Comparison of ENCODE assay signal across 19 mouse cellular contexts in the genomic region with DNA sequence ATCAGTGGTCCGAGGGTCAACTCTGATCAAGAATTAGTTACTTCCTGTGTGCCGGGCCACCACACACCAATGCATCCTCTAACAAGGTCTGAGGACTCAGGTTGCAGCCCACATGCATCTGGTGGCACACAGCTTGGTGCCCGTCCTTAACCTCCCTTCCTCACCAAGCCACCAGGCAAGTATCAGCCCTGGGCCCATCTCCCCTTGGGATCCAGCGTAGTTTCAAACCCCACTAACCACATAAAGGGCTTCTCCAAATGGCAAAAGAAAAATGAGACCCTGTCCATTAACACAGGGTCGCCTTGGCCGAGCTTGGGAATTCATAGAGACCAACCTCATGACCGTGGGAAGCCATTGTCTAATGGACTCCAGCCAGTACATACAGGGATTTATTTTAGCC. TPM values are rescaled to one million over a fixed set of nuclear protein-coding genes. Genes with fewer than 3 reads are reported as not detected.
DNase-seq lines count a peak whose midpoint lies in the region; ATAC-seq and TF ChIP-seq lines count a peak whose summit lies in the region.
"Had no signal": no experiment of that assay in that cellular context is flagged by ENCODE, and none has a peak within 500 bp of the region (broad histone marks: within the 10 kb centered on the region; RNA-seq: fewer than 3 reads in every experiment).

No protein-coding gene starts in this region.

- no peak overlapping the region for H3K9ac ChIP-seq in kidney, embryonic 14.5 days (ENCODE audit: low read depth, low read length)
- H3K9ac ChIP-seq in lung, embryonic 15.5 days, result no peak overlapping the region
- no peak overlapping the region for H3K9ac ChIP-seq in stomach, postnatal 0 days (ENCODE audit: low read length)
- H3K9ac ChIP-seq: hindbrain, embryonic 15.5 days; limb, embryonic 12.5 days; liver, embryonic 13.5 days; neural tube, embryonic 15.5 days had no signal

- no peak overlapping the region for H3K4me3 ChIP-seq in heart, embryonic 10.5 days
- H3K4me3 ChIP-seq in kidney, embryonic 14.5 days (ENCODE audit: low read length), result no peak overlapping the region
- no peak overlapping the region for H3K4me3 ChIP-seq in lung, embryonic 15.5 days
- no peak overlapping the region for H3K4me3 ChIP-seq in stomach, postnatal 0 days (ENCODE audit: low read depth, low read length)
- H3K4me3 ChIP-seq: hindbrain, embryonic 15.5 days; limb, embryonic 12.5 days; liver, embryonic 13.5 days; neural tube, embryonic 15.5 days had no signal

- H3K27ac ChIP-seq in heart, embryonic 10.5 days, result 0 out of 2 replicates have a peak overlapping the region, but pooled peaks have one; percentile 4
- peak overlapping the region; percentile 78; the same call in 1 of the 2 replicates for H3K27ac ChIP-seq in kidney, embryonic 14.5 days (ENCODE audit: low read depth, low read length)
- peak overlapping the region; percentile 53 for H3K27ac ChIP-seq in lung, embryonic 15.5 days
- 0 out of 2 replicates have a peak overlapping the region, but pooled peaks have one; percentile 24 for H3K27ac ChIP-seq in stomach, postnatal 0 days (replicated peaks)
- H3K27ac ChIP-seq: hindbrain, embryonic 15.5 days; limb, embryonic 12.5 days; liver, embryonic 13.5 days; neural tube, embryonic 15.5 days had no signal

- no peaks in the 10 kb centered on the region for H3K27me3 ChIP-seq in heart, embryonic 10.5 days (ENCODE audit: insufficient read depth, poor library complexity, severe bottlenecking)
- no peaks in the 10 kb centered on the region for H3K27me3 ChIP-seq in kidney, embryonic 14.5 days (ENCODE audit: control insufficient read depth, insufficient read depth, low read length)
- H3K27me3 ChIP-seq in lung, embryonic 15.5 days, result no peaks in the 10 kb centered on the region
- H3K27me3 ChIP-seq in stomach, postnatal 0 days (ENCODE audit: control insufficient read depth, insufficient read depth, low read length), result no peaks in the 10 kb centered on the region
- H3K27me3 ChIP-seq: hindbrain, embryonic 15.5 days; limb, embryonic 12.5 days; liver, embryonic 13.5 days; neural tube, embryonic 15.5 days had no signal

- no peak for DNase-seq in heart, embryonic 10.5 days (ENCODE audit: low spot score)
- DNase-seq in heart, postnatal 10 days, result no peak
- DNase-seq in kidney, postnatal 14 days, result no peak
- DNase-seq in lung, postnatal 36 days, result no peak
- no peak for DNase-seq in stomach, postnatal 0 days (ENCODE audit: low spot score)
- DNase-seq: adrenal gland, postnatal 14 days; cerebellum, adult 11-12 months; cerebellum, postnatal 14 days; embryo, embryonic 11 days; kidney, adult 18-20 months; liver, embryonic 13.5 days had no signal

- no peaks in the 10 kb centered on the region for H3K9me3 ChIP-seq in heart, embryonic 10.5 days
- no peaks in the 10 kb centered on the region for H3K9me3 ChIP-seq in kidney, embryonic 14.5 days (ENCODE audit: control insufficient read depth, low read length)
- no peaks in the 10 kb centered on the region for H3K9me3 ChIP-seq in lung, embryonic 15.5 days
- no peaks in the 10 kb centered on the region for H3K9me3 ChIP-seq in stomach, postnatal 0 days (ENCODE audit: control insufficient read depth, low read length)
- H3K9me3 ChIP-seq: hindbrain, embryonic 15.5 days; limb, embryonic 12.5 days; liver, embryonic 13.5 days; neural tube, embryonic 15.5 days had no signal

- ATAC-seq in kidney, embryonic 14.5 days (ENCODE audit: low FRiP score, low TSS enrichment), result peak; percentile 32; the same call in 1 of the 2 replicates
- ATAC-seq in lung, embryonic 15.5 days (ENCODE audit: borderline replicate concordance, extremely low read depth, low FRiP score, low TSS enrichment), result no peak
- no peak for ATAC-seq in stomach, postnatal 0 days (ENCODE audit: low FRiP score, low TSS enrichment)
- ATAC-seq: forebrain, embryonic 16.5 days; midbrain, embryonic 16.5 days had no signal

- H3K4me1 ChIP-seq in heart, embryonic 10.5 days, result peaks cover 77% of the 10 kb centered on the region
- H3K4me1 ChIP-seq in kidney, embryonic 14.5 days (ENCODE audit: control insufficient read depth, insufficient read depth, low read length), result peaks cover 66% of the 10 kb centered on the region
- peaks cover 79% of the 10 kb centered on the region for H3K4me1 ChIP-seq in lung, embryonic 15.5 days
- H3K4me1 ChIP-seq in stomach, postnatal 0 days (replicated peaks; ENCODE audit: control insufficient read depth, insufficient read depth), result no peaks in the 10 kb centered on the region

- no peak overlapping the region for H3K4me2 ChIP-seq in kidney, embryonic 14.5 days (replicated peaks; ENCODE audit: low read depth, low read length)
- no peak overlapping the region for H3K4me2 ChIP-seq in lung, embryonic 15.5 days
- no peak overlapping the region for H3K4me2 ChIP-seq in stomach, postnatal 0 days (replicated peaks; ENCODE audit: low read depth)
- H3K4me2 ChIP-seq: hindbrain, embryonic 15.5 days; limb, embryonic 12.5 days; liver, embryonic 13.5 days; neural tube, embryonic 15.5 days had no signal

- intact Hi-C loops in heart, postnatal 10 days (cut with DNase I), result no loop called here

- no peak for TF ChIP-seq CTCF in stomach, postnatal 0 days (IDR thresholded peaks at IDR 0.05; ENCODE audit: low read depth)

- TF ChIP-seq EP300 in stomach, postnatal 0 days (optimal IDR thresholded peaks at IDR 0.05), result no peak

- 76% methylated on average over 7 of the region's 7 CpGs for WGBS in heart, embryonic 10.5 days
- WGBS in kidney, embryonic 14.5 days, result 33% methylated on average over 7 of the region's 7 CpGs
- 69% methylated on average over 7 of the region's 7 CpGs for WGBS in lung, embryonic 15.5 days
- 75% methylated on average over 7 of the region's 7 CpGs for WGBS in stomach, postnatal 0 days

- no peaks in the 10 kb centered on the region for H3K36me3 ChIP-seq in heart, embryonic 10.5 days
- no peaks in the 10 kb centered on the region for H3K36me3 ChIP-seq in kidney, embryonic 14.5 days (ENCODE audit: control insufficient read depth, insufficient read depth, low read length)
- no peaks in the 10 kb centered on the region for H3K36me3 ChIP-seq in lung, embryonic 15.5 days
- H3K36me3 ChIP-seq in stomach, postnatal 0 days (ENCODE audit: control insufficient read depth, insufficient read depth, low read length), result no peaks in the 10 kb centered on the region
- H3K36me3 ChIP-seq: hindbrain, embryonic 15.5 days; limb, embryonic 12.5 days; liver, embryonic 13.5 days; neural tube, embryonic 15.5 days had no signal

RNA-seq across cellular contexts. Expression of gene Col4a2, which starts 56.2 kb away (rescaled TPM):
- 54.9 and 97.0 TPM in 2 replicates for polyA plus RNA-seq in heart, embryonic 10.5 days (2016; fragmentation: Nextera tagmentation; extraction: Ambion mirVana)
- 100 to 1,000 TPM; 697 to 713 TPM for total RNA-seq in heart, postnatal 10 days (2021)
- 45.1 and 82.2 TPM in 2 replicates for polyA plus RNA-seq in kidney, embryonic 14.5 days (2014; fragmentation: Nextera tagmentation; extraction: Ambion mirVana)
- 121 and 126 TPM in 2 replicates for polyA plus RNA-seq in lung, embryonic 15.5 days (2015; fragmentation: Nextera tagmentation; extraction: Ambion mirVana)
- 43.4 and 47.2 TPM in 2 replicates for polyA plus RNA-seq in stomach, postnatal 0 days (2015; fragmentation: Nextera tagmentation; extraction: Ambion mirVana)

RNA-seq across cellular contexts. Expression of gene Col4a1, which starts 56.2 kb away (rescaled TPM):
- polyA plus RNA-seq in heart, embryonic 10.5 days (2016; fragmentation: Nextera tagmentation; extraction: Ambion mirVana), result 143 and 257 TPM in 2 replicates
- total RNA-seq in heart, postnatal 10 days (2021), result 1,000 to 10,000 TPM; 1,260 to 1,378 TPM
- 169 and 322 TPM in 2 replicates for polyA plus RNA-seq in kidney, embryonic 14.5 days (2014; fragmentation: Nextera tagmentation; extraction: Ambion mirVana)
- 335 and 360 TPM in 2 replicates for polyA plus RNA-seq in lung, embryonic 15.5 days (2015; fragmentation: Nextera tagmentation; extraction: Ambion mirVana)
- 96.3 and 99.0 TPM in 2 replicates for polyA plus RNA-seq in stomach, postnatal 0 days (2015; fragmentation: Nextera tagmentation; extraction: Ambion mirVana)
- total RNA-seq: MEL had no signal

Comparison
In these comparisons a context has a peak if more than half of its experiments do, and no peak if none do; other contexts are left out.
1. H3K27ac ChIP-seq: peak in every context shown above with its lines; median percentile 78 in kidney, embryonic 14.5 days; 53 in lung, embryonic 15.5 days; 24 in stomach, postnatal 0 days; 4 in heart, embryonic 10.5 days.